Mouse (Mus musculus): ENCODE results near the gene Polr3gl. TPM values are rescaled to one million over a fixed set of nuclear protein-coding genes. Genes with fewer than 3 reads are reported as not detected.
A peak's percentile ranks its signal among the peaks of the same experiment; 100 is the strongest.

Polr3gl gene
- polyA plus RNA-seq (2015; fragmentation: Nextera tagmentation; extraction: Ambion mirVana): 35.7 and 36.9 TPM in 2 replicates

- under 1% methylated on average over 34 of the region's 38 CpGs for WGBS
- peak within 1 kb of the TSS; percentile 84 for H3K27ac ChIP-seq
- H3K27me3 ChIP-seq (replicated peaks): peaks cover 3% of the 10 kb centered on the region; the same call in 1 of the 2 replicates
- H3K9me3 ChIP-seq: no peaks in the 10 kb centered on the region
- H3K4me3 ChIP-seq: peak within 1 kb of the TSS; percentile 68
- no peaks in the 10 kb centered on the region for H3K36me3 ChIP-seq (replicated peaks)
- peaks cover 49% of the 10 kb centered on the region for H3K4me1 ChIP-seq
- H3K9ac ChIP-seq: peak within 1 kb of the TSS; percentile 63
- peak within 1 kb of the TSS; percentile 82 for H3K4me2 ChIP-seq
- ATAC-seq (replicated peaks): peak; percentile 86
Observed at GRCm38 (mm10) chr3:96593790-96594560, at the start of gene Polr3gl. Gene Polr3gl, minus strand, starts transcription at chr3:96594181.

- no peak overlapping the region for H3K4me2 ChIP-seq
- H3K27ac ChIP-seq: no peak overlapping the region
- peaks cover 24% of the 10 kb centered on the region for H3K36me3 ChIP-seq (replicated peaks)
- 70% methylated on average over 1 of the region's 1 CpGs for WGBS
- H3K9ac ChIP-seq: no peak overlapping the region
- H3K4me3 ChIP-seq: no peak overlapping the region
- ATAC-seq (replicated peaks): no peak
- no peaks in the 10 kb centered on the region for H3K9me3 ChIP-seq
- no peaks in the 10 kb centered on the region for H3K27me3 ChIP-seq (replicated peaks)
- peaks cover 23% of the 10 kb centered on the region for H3K4me1 ChIP-seq
Observed at GRCm38 (mm10) chr3:96639219-96639618, 45.2 kb upstream of the Polr3gl start.

GRCm38 (mm10) chr3:96636448-96636847 lies 42.5 kb upstream of the Polr3gl start:
- no peak overlapping the region for H3K9ac ChIP-seq
- H3K36me3 ChIP-seq (replicated peaks): peaks cover 23% of the 10 kb centered on the region
- no peak for ATAC-seq (replicated peaks)
- H3K27ac ChIP-seq: no peak overlapping the region
- no peaks in the 10 kb centered on the region for H3K9me3 ChIP-seq
- no peaks in the 10 kb centered on the region for H3K27me3 ChIP-seq (replicated peaks)
- peak overlapping the region; percentile 91 for H3K4me3 ChIP-seq
- peak overlapping the region; percentile 91 for H3K4me2 ChIP-seq
- 70% methylated on average over 11 of the region's 11 CpGs for WGBS
- H3K4me1 ChIP-seq: peaks cover 23% of the 10 kb centered on the region

GRCm38 (mm10) chr3:96635906-96636305 lies 41.9 kb upstream of the Polr3gl start:
- H3K4me1 ChIP-seq: peaks cover 29% of the 10 kb centered on the region
- no peaks in the 10 kb centered on the region for H3K27me3 ChIP-seq (replicated peaks)
- peak overlapping the region; percentile 85 for H3K27ac ChIP-seq
- peak overlapping the region; percentile 91 for H3K4me2 ChIP-seq
- peaks cover 23% of the 10 kb centered on the region for H3K36me3 ChIP-seq (replicated peaks)
- peak overlapping the region; percentile 91 for H3K4me3 ChIP-seq
- H3K9me3 ChIP-seq: no peaks in the 10 kb centered on the region
- H3K9ac ChIP-seq: peak overlapping the region; percentile 91
- ATAC-seq (replicated peaks): no peak; the same call in 1 of the 2 replicates
- 10% methylated on average over 15 of the region's 15 CpGs for WGBS

- H3K9ac ChIP-seq: peak within 1 kb of the TSS; percentile 91
- no peaks in the 10 kb centered on the region for H3K9me3 ChIP-seq
- H3K27me3 ChIP-seq (replicated peaks): no peaks in the 10 kb centered on the region
- H3K36me3 ChIP-seq (replicated peaks): peaks cover 22% of the 10 kb centered on the region
- H3K4me3 ChIP-seq: peak within 1 kb of the TSS; percentile 91
- peak within 1 kb of the TSS; percentile 91 for H3K4me2 ChIP-seq
- 1% methylated on average over 60 of the region's 60 CpGs for WGBS
- peaks cover 33% of the 10 kb centered on the region for H3K4me1 ChIP-seq
- ATAC-seq (replicated peaks): peak; percentile 88
- H3K27ac ChIP-seq: peak within 1 kb of the TSS; percentile 85
Observed at GRCm38 (mm10) chr3:96634928-96635879, 41.2 kb upstream of the Polr3gl start, which contains the start of the genes Pex11b and Gm42957. Gene Pex11b, plus strand, starts transcription at chr3:96635376. Gene Gm42957, plus strand, starts transcription at chr3:96635474.

GRCm38 (mm10) chr3:96634015-96634414 lies 40.0 kb upstream of the Polr3gl start:
- peaks cover 37% of the 10 kb centered on the region for H3K4me1 ChIP-seq
- H3K4me2 ChIP-seq: no peak overlapping the region
- no peak overlapping the region for H3K9ac ChIP-seq
- H3K36me3 ChIP-seq (replicated peaks): peaks cover 13% of the 10 kb centered on the region
- H3K27ac ChIP-seq: no peak overlapping the region
- no peaks in the 10 kb centered on the region for H3K27me3 ChIP-seq (replicated peaks)
- no peak overlapping the region for H3K4me3 ChIP-seq
- no peak for ATAC-seq (replicated peaks)
- H3K9me3 ChIP-seq: no peaks in the 10 kb centered on the region
- WGBS: 83% methylated on average over 1 of the region's 1 CpGs

GRCm38 (mm10) chr3:96632058-96632457 lies 38.1 kb upstream of the Polr3gl start:
- peaks cover 34% of the 10 kb centered on the region for H3K4me1 ChIP-seq
- no peaks in the 10 kb centered on the region for H3K9me3 ChIP-seq
- H3K36me3 ChIP-seq (replicated peaks): peaks cover 5% of the 10 kb centered on the region; the same call in 1 of the 2 replicates
- H3K4me3 ChIP-seq: no peak overlapping the region
- H3K27ac ChIP-seq: no peak overlapping the region
- no peak overlapping the region for H3K4me2 ChIP-seq
- ATAC-seq (replicated peaks): no peak
- no peaks in the 10 kb centered on the region for H3K27me3 ChIP-seq (replicated peaks)
- H3K9ac ChIP-seq: no peak overlapping the region

- Histone ChIP-seq H3K36me3 (replicated peaks) (peaks cover 7% of the 10 kb centered on the region; the same call in 1 of the 2 replicates), H3K27ac (peak within 1 kb of the TSS; percentile 79), H3K4me1 (peaks cover 20% of the 10 kb centered on the region), H3K9ac (peak within 1 kb of the TSS; percentile 64), H3K4me3 (peak within 1 kb of the TSS; percentile 73), H3K27me3 (replicated peaks) (no peaks in the 10 kb centered on the region), H3K4me2 (peak within 1 kb of the TSS; percentile 70), H3K9me3 (no peaks in the 10 kb centered on the region)
- ATAC-seq (replicated peaks): peak; percentile 96
- WGBS: under 1% methylated on average over 48 of the region's 48 CpGs
Observed at GRCm38 (mm10) chr3:96629729-96630600, 36.0 kb upstream of the Polr3gl start, which contains the start of gene Rbm8a. Gene Rbm8a, plus strand, starts transcription at chr3:96629933.

- no peak overlapping the region for H3K4me3 ChIP-seq
- no peaks in the 10 kb centered on the region for H3K4me1 ChIP-seq
- H3K27me3 ChIP-seq (replicated peaks): no peaks in the 10 kb centered on the region
- 95% methylated on average over 4 of the region's 4 CpGs for WGBS
- ATAC-seq (replicated peaks): no peak
- no peak overlapping the region for H3K27ac ChIP-seq
- H3K9ac ChIP-seq: no peak overlapping the region
- no peaks in the 10 kb centered on the region for H3K9me3 ChIP-seq
- no peak overlapping the region for H3K4me2 ChIP-seq
- peaks cover 30% of the 10 kb centered on the region for H3K36me3 ChIP-seq (replicated peaks)
Observed at GRCm38 (mm10) chr3:96623201-96623600, 29.2 kb upstream of the Polr3gl start.

- no peak overlapping the region for H3K4me3 ChIP-seq
- H3K4me1 ChIP-seq: no peaks in the 10 kb centered on the region
- 94% methylated on average over 3 of the region's 3 CpGs for WGBS
- no peak for ATAC-seq (replicated peaks)
- H3K27me3 ChIP-seq (replicated peaks): no peaks in the 10 kb centered on the region
- H3K9me3 ChIP-seq: no peaks in the 10 kb centered on the region
- no peak overlapping the region for H3K4me2 ChIP-seq
- H3K36me3 ChIP-seq (replicated peaks): peaks cover 49% of the 10 kb centered on the region
- H3K9ac ChIP-seq: no peak overlapping the region
- no peak overlapping the region for H3K27ac ChIP-seq
Observed at GRCm38 (mm10) chr3:96617941-96618340, 24.0 kb upstream of the Polr3gl start.

- 89% methylated on average over 4 of the region's 4 CpGs for whole genome bisulfite sequencing
- no peak overlapping the region for H3K4me2 ChIP-seq
- H3K4me3 ChIP-seq: no peak overlapping the region
- H3K36me3 ChIP-seq (replicated peaks): no peaks in the 10 kb centered on the region
- peaks cover 41% of the 10 kb centered on the region for H3K4me1 ChIP-seq
- ATAC-seq (replicated peaks): no peak
- H3K9ac ChIP-seq: no peak overlapping the region
- no peak overlapping the region for H3K27ac ChIP-seq
- no peaks in the 10 kb centered on the region for H3K9me3 ChIP-seq
- H3K27me3 ChIP-seq (replicated peaks): no peaks in the 10 kb centered on the region
Observed at GRCm38 (mm10) chr3:96606618-96607017, 12.6 kb upstream of the Polr3gl start.
